In genomic region chr12:84718462-84719244, GRCm38 (mm10) we compare ENCODE assay signal across 21 mouse cellular contexts. TPM values are rescaled to one million over a fixed set of nuclear protein-coding genes. Genes with fewer than 3 reads are reported as not detected.
DNase-seq lines count a peak whose midpoint lies in the region; TF ChIP-seq lines count a peak whose summit lies in the region.
"Had no signal": no experiment of that assay in that cellular context is flagged by ENCODE, and none has a peak within 500 bp of the region (broad histone marks: within the 10 kb centered on the region; RNA-seq: fewer than 3 reads in every experiment).

No protein-coding gene starts in this region.

- H3K36me3 ChIP-seq in MEL (ENCODE audit: control insufficient read depth in 1 of 2, insufficient read depth in 2 of 2, low read length in 2 of 2): peaks cover 0 to 16% of the 10 kb centered on the region in 2 experiments; a peak in 2 of 4 replicates
- H3K36me3 ChIP-seq: G1E had no signal

- DNase-seq in heart, adult 11 months: peak; percentile 19
- DNase-seq in heart, postnatal 14 days: no peak
- peak; percentile 55 for DNase-seq in MEL (ENCODE audit: low read depth, low spot score)
- DNase-seq in adrenal gland, postnatal 36 days: no peak
- DNase-seq: adrenal gland, adult 2 months; adrenal gland, adult 8-10 months; adrenal gland, postnatal 10 days; adrenal gland, postnatal 14 days; adrenal gland, postnatal 25 days; B cell, adult 2 months; cerebellum, adult 11 months; cerebellum, adult 11-12 months; cerebellum, adult 18-20 months; cerebellum, adult 2 months; cerebellum, adult 8-10 months had no signal

- no peak for TF ChIP-seq POLR2A in MEL (IDR thresholded peaks at IDR 0.05; ENCODE audit: control insufficient read depth in 1 of 2, insufficient read depth in 1 of 2, low read depth in 1 of 2, low read length in 2 of 2, poor library complexity in 1 of 2)

- intact Hi-C loops in heart, postnatal 14 days (cut with DNase I): no loop called here

- TF ChIP-seq EP300 in MEL (IDR thresholded peaks at IDR 0.05; ENCODE audit: low read depth in 1 of 2, low read length in 2 of 2): peak; percentile 74 to 86

- no peak for TF ChIP-seq CTCF in MEL (IDR thresholded peaks at IDR 0.05 in 2 of 3, conservative IDR thresholded peaks at IDR 0.05 in 1 of 3; ENCODE audit: control insufficient read depth in 1 of 3, insufficient read depth in 1 of 3, low read depth in 2 of 3, low read length in 3 of 3, poor library complexity in 1 of 3, severe bottlenecking in 1 of 3)

- peaks cover 5 to 20% of the 10 kb centered on the region in 2 experiments for H3K4me1 ChIP-seq in MEL (ENCODE audit: control insufficient read depth in 1 of 2, insufficient read depth in 2 of 2, low read length in 2 of 2)

- TF ChIP-seq RAD21 in MEL (IDR thresholded peaks at IDR 0.05; ENCODE audit: low read depth, low read length): no peak

- no peak overlapping the region for H3K4me3 ChIP-seq in MEL (ENCODE audit: control insufficient read depth in 1 of 2, insufficient read depth in 1 of 2, low read depth in 2 of 2, low read length in 2 of 2)

- H3K27ac ChIP-seq in MEL (ENCODE audit: control insufficient read depth, low read depth, low read length): peak overlapping the region; percentile 83

- no peaks in the 10 kb centered on the region for H3K79me2 ChIP-seq in MEL (ENCODE audit: control insufficient read depth, insufficient read depth, low read length, poor library complexity)

- H3K9me3 ChIP-seq in MEL (replicated peaks; ENCODE audit: insufficient read depth, low read length): no peaks in the 10 kb centered on the region
- H3K9me3 ChIP-seq: G1E had no signal

- peak overlapping the region; percentile 28 for H3K9ac ChIP-seq in MEL (ENCODE audit: control insufficient read depth, low read depth, low read length, poor library complexity, severe bottlenecking)

- H3K27me3 ChIP-seq in MEL (ENCODE audit: control insufficient read depth in 1 of 2, insufficient read depth in 2 of 2, low read length in 2 of 2): no peaks in the 10 kb centered on the region
- H3K27me3 ChIP-seq: CH12.LX had no signal

TF ChIP-seq in MEL, 35 proteins besides CTCF, POLR2A, EP300 and RAD21:
- TF ChIP-seq JUND (IDR thresholded peaks at IDR 0.05; ENCODE audit: low read depth, low read length) (no peak), POLR2AphosphoS2 (IDR thresholded peaks at IDR 0.05; ENCODE audit: low read length) (no peak), KAT2A (conservative IDR thresholded peaks at IDR 0.05; ENCODE audit: low read depth, low read length) (no peak), CHD2 (IDR thresholded peaks at IDR 0.05; ENCODE audit: low read length) (no peak), NRF1 (IDR thresholded peaks at IDR 0.05; ENCODE audit: insufficient read depth, low read depth, low read length, poor library complexity, severe bottlenecking) (no peak), TCF12 (IDR thresholded peaks at IDR 0.05; ENCODE audit: low read depth, low read length) (no peak; the same call in 1 of the 2 replicates), USF2 (IDR thresholded peaks at IDR 0.05; ENCODE audit: borderline replicate concordance in 1 of 2, insufficient read depth in 1 of 2, low read depth in 1 of 2, low read length in 2 of 2) (peak in 1 of 2 experiments; percentile 55; a peak in 1 of 4 replicates), CHD1 (IDR thresholded peaks at IDR 0.05; ENCODE audit: low read depth, low read length) (no peak), SMC3 (IDR thresholded peaks at IDR 0.05; ENCODE audit: low read depth, low read length) (no peak), GATA1 (IDR thresholded peaks at IDR 0.05; ENCODE audit: low read depth, low read length) (peak; percentile 23; the same call in 1 of the 2 replicates), ELF1 (IDR thresholded peaks at IDR 0.05; ENCODE audit: low read depth, low read length) (no peak), USF1 (IDR thresholded peaks at IDR 0.05; ENCODE audit: low read depth, low read length) (peak; percentile 89), ETS1 (IDR thresholded peaks at IDR 0.05; ENCODE audit: low read depth, low read length) (no peak), UBTF (IDR thresholded peaks at IDR 0.05; ENCODE audit: borderline replicate concordance, insufficient read depth, low read depth, low read length) (no peak), MAFK (IDR thresholded peaks at IDR 0.05; ENCODE audit: borderline replicate concordance, low read depth, low read length) (no peak), E2F4 (IDR thresholded peaks at IDR 0.05; ENCODE audit: borderline replicate concordance, low read depth, low read length) (no peak), BHLHE40 (IDR thresholded peaks at IDR 0.05; ENCODE audit: borderline replicate concordance, low read depth, low read length) (no peak), POLR2AphosphoS5 (IDR thresholded peaks at IDR 0.05; ENCODE audit: borderline replicate concordance, low read depth, low read length) (no peak), RCOR1 (IDR thresholded peaks at IDR 0.05; ENCODE audit: low read depth, low read length) (no peak), ZKSCAN1 (IDR thresholded peaks at IDR 0.05; ENCODE audit: low read depth, low read length) (no peak), ZNF384 (IDR thresholded peaks at IDR 0.05; ENCODE audit: low read depth, low read length) (peak; percentile 28; the same call in 1 of the 2 replicates), HCFC1 (IDR thresholded peaks at IDR 0.05; ENCODE audit: low read depth, low read length) (no peak), GABPA (IDR thresholded peaks at IDR 0.05; ENCODE audit: low read depth, low read length) (no peak), ZMIZ1 (IDR thresholded peaks at IDR 0.05; ENCODE audit: low read depth, low read length) (no peak), MYC (IDR thresholded peaks at IDR 0.05; ENCODE audit: low read depth, low read length) (no peak), ZC3H11A (IDR thresholded peaks at IDR 0.05; ENCODE audit: low read depth, low read length) (no peak), MAX (IDR thresholded peaks at IDR 0.05; ENCODE audit: low read length) (no peak; the same call in 1 of the 2 replicates), SIN3A (IDR thresholded peaks at IDR 0.05; ENCODE audit: low read length) (no peak), MEF2A (IDR thresholded peaks at IDR 0.05; ENCODE audit: extremely low read depth, insufficient replicate concordance, low read depth, low read length, poor library complexity, severe bottlenecking) (no peak), TBP (IDR thresholded peaks at IDR 0.05; ENCODE audit: low read depth, low read length) (peak; percentile 32; the same call in 1 of the 2 replicates), MAZ (IDR thresholded peaks at IDR 0.05; ENCODE audit: low read depth, low read length) (no peak), TAL1 (IDR thresholded peaks at IDR 0.05; ENCODE audit: low read length) (no peak), MXI1 (IDR thresholded peaks at IDR 0.05; ENCODE audit: low read depth, low read length) (no peak), MYB (IDR thresholded peaks at IDR 0.05; ENCODE audit: low read depth, low read length) (peak; percentile 64; the same call in 1 of the 2 replicates), NELFE (IDR thresholded peaks at IDR 0.05; ENCODE audit: low read depth, low read length) (no peak)

RNA-seq across cellular contexts. Expression of gene Syndig1l, which starts 20.0 kb away (rescaled TPM):
- not detected for total RNA-seq in heart, postnatal 14 days (2021)
- total RNA-seq in MEL (2012; rRNA removed): not detected in 2 replicates
- polyA plus RNA-seq in MEL (2012; ENCODE audit: insufficient read depth in 1 of 2, insufficient read length in 2 of 2, low read depth in 1 of 2, low replicate concordance in 2 of 2, missing spikeins in 1 of 2): not detected
- not detected for total RNA-seq in adrenal gland, postnatal 36 days (2021)
- total RNA-seq: adrenal gland, adult 18-20 months; adrenal gland, adult 2 months; adrenal gland, adult 8-10 months; adrenal gland, postnatal 14 days; adrenal gland, postnatal 25 days; CH12.LX had no signal
- polyA plus RNA-seq: activated CD4-positive, CD25-positive, alpha-beta regulatory T cell, adult 4 months; adrenal gland, adult 2 months; C2C12; G1E; Patski had no signal

RNA-seq across cellular contexts. Expression of gene Npc2, which starts 54.3 kb away (rescaled TPM):
- total RNA-seq in heart, postnatal 14 days (2021): 10 to 100 TPM; 30.8 to 32.7 TPM
- 45.2 and 48.9 TPM in 2 replicates for total RNA-seq in MEL (2012; rRNA removed)
- 10 to 100 TPM in 1 of 2 experiments, not detected in 1; 63.1 TPM for polyA plus RNA-seq in MEL (2012; ENCODE audit: insufficient read depth in 1 of 2, insufficient read length in 2 of 2, low read depth in 1 of 2, low replicate concordance in 2 of 2, missing spikeins in 1 of 2)
- total RNA-seq in adrenal gland, postnatal 36 days (2021): 10 to 100 TPM; 82.3 to 91.0 TPM

RNA-seq across cellular contexts. Expression of gene Isca2, which starts 54.4 kb away (rescaled TPM):
- total RNA-seq in heart, postnatal 14 days (2021): 10 to 100 TPM; 71.2 to 73.3 TPM
- total RNA-seq in MEL (2012; rRNA removed): 60.4 and 70.6 TPM in 2 replicates
- 10 to 100 TPM in 1 of 2 experiments, not detected in 1; 71.1 TPM for polyA plus RNA-seq in MEL (2012; ENCODE audit: insufficient read depth in 1 of 2, insufficient read length in 2 of 2, low read depth in 1 of 2, low replicate concordance in 2 of 2, missing spikeins in 1 of 2)
- 10 to 100 TPM; 60.9 to 68.7 TPM for total RNA-seq in adrenal gland, postnatal 36 days (2021)

Comparison
In these comparisons a context has a peak if more than half of its experiments do, and no peak if none do; other contexts are left out.
1. DNase-seq: peak in heart, adult 11 months (single experiment) and MEL (single experiment); none in heart, postnatal 14 days (0 of 2) and adrenal gland, postnatal 36 days (0 of 2).